Mouse (Mus musculus) kidney, adult 2 months (tissue): ENCODE measurements at regions not wholly inside any gene's neighbourhood (a gene's known extent, or its start where the extent isn't known, plus 50 kb on each side); places are given as distances from the start of the nearest gene placed in this dataset.

Experiments
- CTCF ChIP-seq: fragments of 200-500 bp; conservative IDR thresholded peaks from 2 replicates; pipeline ENCODE4 v1.5.1; 2011; ENCODE audit warnings: low read depth, mild to moderate bottlenecking, control low read depth, low read length, moderate library complexity, mixed read lengths; ENCODE audit not compliant: insufficient read depth, insufficient read length
- POLR2A ChIP-seq: fragments of 200-500 bp; IDR thresholded peaks from one replicate; pipeline ENCODE4 v1.6.1; 2011; ENCODE audit warnings: low read depth, low read length, control low read depth

DNA sequence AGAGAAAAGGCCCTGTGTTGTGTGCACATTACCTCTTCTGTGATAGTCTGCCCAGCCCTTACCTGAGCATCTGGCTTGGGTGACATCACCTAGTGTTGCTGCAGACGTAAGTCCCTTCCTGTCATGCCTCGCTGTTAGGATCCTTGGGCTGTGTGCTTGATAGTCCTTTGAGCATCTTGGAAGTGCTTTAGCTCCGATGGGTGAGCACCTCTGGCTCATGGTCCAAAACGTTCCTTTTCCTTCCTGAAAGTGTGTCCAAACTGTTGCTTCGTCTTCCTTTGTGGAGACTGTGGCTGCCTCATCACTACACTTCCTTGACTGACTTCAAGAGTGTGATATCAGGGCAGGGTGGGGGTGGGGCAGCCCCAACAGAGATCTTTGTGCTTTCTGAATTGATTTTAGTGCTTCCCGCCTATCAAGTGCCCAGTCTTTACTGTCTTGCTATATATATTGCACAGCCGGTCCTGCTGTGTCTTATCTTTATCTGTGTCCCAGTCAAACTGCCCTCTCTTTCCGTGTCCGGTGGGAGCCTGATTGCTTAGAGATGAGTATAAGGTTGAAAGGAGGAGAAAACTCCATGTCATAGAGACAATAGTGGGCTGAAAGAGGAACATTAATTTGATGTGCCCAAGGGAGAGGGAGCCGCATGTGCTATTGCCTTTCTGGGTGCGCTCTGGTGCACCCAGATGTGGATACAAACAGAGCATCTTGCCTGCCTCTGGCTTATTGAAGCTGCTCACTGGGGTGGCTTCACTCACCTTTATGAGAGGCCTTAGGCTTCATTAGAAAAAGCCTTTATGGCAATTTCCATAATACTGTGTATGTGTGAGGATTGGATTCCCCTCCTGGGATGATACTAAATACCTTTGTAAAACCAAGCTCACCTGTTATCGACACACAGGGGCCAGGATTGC lies 1169.2 kb upstream of the A1bg start:
- no peak for TF ChIP-seq POLR2A
- no peak for TF ChIP-seq CTCF
